Mouse (Mus musculus): ENCODE results near the gene Tssk2.

Gene Tssk2

DNA sequence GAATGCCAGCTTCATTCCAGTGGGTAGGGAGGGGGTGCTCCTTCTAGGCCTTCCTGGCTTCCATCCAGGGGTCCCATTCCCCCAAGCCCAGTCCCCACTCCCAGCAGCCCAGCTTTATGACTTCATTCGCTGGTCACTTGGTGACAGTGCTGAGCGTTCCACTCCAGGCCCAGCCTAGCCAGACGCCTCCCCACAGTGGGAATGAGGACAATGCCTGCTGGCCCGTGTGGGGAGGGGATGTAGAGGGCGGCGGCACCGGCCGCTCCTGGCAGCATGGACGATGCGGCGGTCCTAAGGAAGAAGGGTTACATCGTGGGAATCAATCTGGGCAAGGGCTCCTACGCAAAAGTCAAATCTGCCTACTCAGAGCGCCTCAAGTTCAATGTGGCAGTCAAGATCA lies at the start of gene Tssk2, which contains the start of gene Dgcr2:
Gene Tssk2 (plus strand): TSS at position 176 of the 400 bp plus-strand sequence.
Gene Dgcr2 (minus strand): TSS at position 101 of the 400 bp plus-strand sequence.
- Histone ChIP-seq H3K36me3 (ENCODE audit: control insufficient read depth, insufficient read depth, low read length, poor library complexity, severe bottlenecking) (peaks cover 4% of the 10 kb centered on the region), H3K27me3 (ENCODE audit: control insufficient read depth, insufficient read depth, low read length, poor library complexity, severe bottlenecking) (no peaks in the 10 kb centered on the region)
- no peak for DNase-seq (ENCODE audit: low read depth, low spot score)

- Histone ChIP-seq H3K36me3 (ENCODE audit: control insufficient read depth, insufficient read depth, low read length, poor library complexity, severe bottlenecking) (peaks cover 10% of the 10 kb centered on the region; the same call in 1 of the 2 replicates), H3K27me3 (ENCODE audit: control insufficient read depth, insufficient read depth, low read length, poor library complexity, severe bottlenecking) (no peaks in the 10 kb centered on the region)
- DNase-seq (ENCODE audit: low read depth, low spot score): peak; percentile 69
Observed at GRCm38 (mm10) chr16:17848928-17849327, 49.5 kb upstream of the Tssk2 start.

GRCm38 (mm10) chr16:17849486-17849885 lies 49.0 kb upstream of the Tssk2 start:
- no peaks in the 10 kb centered on the region for H3K27me3 ChIP-seq (ENCODE audit: control insufficient read depth, insufficient read depth, low read length, poor library complexity, severe bottlenecking)
- DNase-seq (ENCODE audit: low read depth, low spot score): no peak

GRCm38 (mm10) chr16:17851331-17851730 lies 47.1 kb upstream of the Tssk2 start:
- peaks cover 2% of the 10 kb centered on the region; the same call in 1 of the 2 replicates for H3K36me3 ChIP-seq (ENCODE audit: control insufficient read depth, insufficient read depth, low read length, poor library complexity, severe bottlenecking)
- no peaks in the 10 kb centered on the region for H3K27me3 ChIP-seq (ENCODE audit: control insufficient read depth, insufficient read depth, low read length, poor library complexity, severe bottlenecking)
- no peak for DNase-seq (ENCODE audit: low read depth, low spot score)

More at GRCm38 (mm10) chr16:17849486-17849885, 49.0 kb upstream of the Tssk2 start:
- H3K36me3 ChIP-seq (ENCODE audit: control insufficient read depth, insufficient read depth, low read length, poor library complexity, severe bottlenecking): peaks cover 4% of the 10 kb centered on the region; the same call in 1 of the 2 replicates

- peaks cover 5% of the 10 kb centered on the region; the same call in 1 of the 2 replicates for H3K36me3 ChIP-seq (ENCODE audit: control insufficient read depth, insufficient read depth, low read length, poor library complexity, severe bottlenecking)
Observed at GRCm38 (mm10) chr16:17851860-17852259, 46.6 kb upstream of the Tssk2 start.

DNA sequence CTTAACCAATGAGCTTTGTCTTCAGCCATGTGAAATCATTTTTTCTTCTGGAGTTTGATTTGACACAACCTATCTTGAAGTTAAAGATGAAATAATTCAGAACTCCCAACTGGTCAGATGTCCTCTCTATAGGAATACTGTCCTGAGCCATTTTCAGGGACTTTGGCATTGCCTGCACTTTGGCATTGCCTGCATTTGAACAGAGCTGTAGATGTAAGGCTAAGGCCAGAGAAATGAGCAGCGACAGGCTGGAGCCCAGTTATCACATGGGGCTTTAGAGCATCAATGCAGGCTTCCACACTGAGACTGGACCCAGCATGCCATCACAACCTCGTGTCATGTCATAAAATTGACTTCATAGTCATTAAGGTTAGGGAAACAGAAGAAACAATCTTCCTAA lies 45.2 kb upstream of the Tssk2 start:
- Histone ChIP-seq H3K27me3 (ENCODE audit: control insufficient read depth, insufficient read depth, low read length, poor library complexity, severe bottlenecking) (no peaks in the 10 kb centered on the region), H3K36me3 (ENCODE audit: control insufficient read depth, insufficient read depth, low read length, poor library complexity, severe bottlenecking) (peaks cover 5% of the 10 kb centered on the region; the same call in 1 of the 2 replicates)
- DNase-seq (ENCODE audit: low read depth, low spot score): no peak

More at GRCm38 (mm10) chr16:17851860-17852259, 46.6 kb upstream of the Tssk2 start:
- H3K27me3 ChIP-seq (ENCODE audit: control insufficient read depth, insufficient read depth, low read length, poor library complexity, severe bottlenecking): no peaks in the 10 kb centered on the region
- DNase-seq (ENCODE audit: low read depth, low spot score): no peak

- DNase-seq (ENCODE audit: low read depth, low spot score): no peak
- H3K27me3 ChIP-seq (ENCODE audit: control insufficient read depth, insufficient read depth, low read length, poor library complexity, severe bottlenecking): no peaks in the 10 kb centered on the region
- H3K36me3 ChIP-seq (ENCODE audit: control insufficient read depth, insufficient read depth, low read length, poor library complexity, severe bottlenecking): peaks cover 3% of the 10 kb centered on the region; the same call in 1 of the 2 replicates
Observed at GRCm38 (mm10) chr16:17857157-17857556, 41.3 kb upstream of the Tssk2 start.

GRCm38 (mm10) chr16:17858592-17858991 lies 39.8 kb upstream of the Tssk2 start:
- H3K36me3 ChIP-seq (ENCODE audit: control insufficient read depth, insufficient read depth, low read length, poor library complexity, severe bottlenecking): peaks cover 3% of the 10 kb centered on the region; the same call in 1 of the 2 replicates
- H3K27me3 ChIP-seq (ENCODE audit: control insufficient read depth, insufficient read depth, low read length, poor library complexity, severe bottlenecking): no peaks in the 10 kb centered on the region
- DNase-seq (ENCODE audit: low read depth, low spot score): peak; percentile 44

GRCm38 (mm10) chr16:17865293-17865692 lies 33.1 kb upstream of the Tssk2 start:
- H3K27me3 ChIP-seq (ENCODE audit: control insufficient read depth, insufficient read depth, low read length, poor library complexity, severe bottlenecking): no peaks in the 10 kb centered on the region
- DNase-seq (ENCODE audit: low read depth, low spot score): no peak

DNA sequence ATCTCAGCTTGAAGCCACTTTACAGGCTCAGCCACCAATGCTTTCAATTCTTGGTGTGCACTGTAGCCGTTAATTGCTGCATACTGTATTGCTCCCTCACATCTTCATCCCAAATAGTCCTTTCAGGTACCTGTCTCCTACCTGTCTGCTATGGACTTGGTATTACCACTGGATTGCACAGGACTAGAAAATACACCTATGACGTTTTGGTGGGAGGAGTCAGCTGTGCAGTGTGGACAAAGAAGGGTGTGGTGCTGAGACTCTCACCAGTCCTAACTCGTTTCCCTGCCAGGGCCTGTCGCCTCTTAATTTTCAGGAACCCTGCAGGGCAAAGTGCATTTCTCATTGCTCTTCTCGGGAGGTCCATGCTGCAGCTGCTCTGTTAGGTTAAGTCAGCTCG lies 32.7 kb upstream of the Tssk2 start:
- Histone ChIP-seq H3K36me3 (ENCODE audit: control insufficient read depth, insufficient read depth, low read length, poor library complexity, severe bottlenecking) (no peaks in the 10 kb centered on the region), H3K27me3 (ENCODE audit: control insufficient read depth, insufficient read depth, low read length, poor library complexity, severe bottlenecking) (no peaks in the 10 kb centered on the region)
- no peak for DNase-seq (ENCODE audit: low read depth, low spot score)

More at GRCm38 (mm10) chr16:17865293-17865692, 33.1 kb upstream of the Tssk2 start:
- H3K36me3 ChIP-seq (ENCODE audit: control insufficient read depth, insufficient read depth, low read length, poor library complexity, severe bottlenecking): no peaks in the 10 kb centered on the region

DNA sequence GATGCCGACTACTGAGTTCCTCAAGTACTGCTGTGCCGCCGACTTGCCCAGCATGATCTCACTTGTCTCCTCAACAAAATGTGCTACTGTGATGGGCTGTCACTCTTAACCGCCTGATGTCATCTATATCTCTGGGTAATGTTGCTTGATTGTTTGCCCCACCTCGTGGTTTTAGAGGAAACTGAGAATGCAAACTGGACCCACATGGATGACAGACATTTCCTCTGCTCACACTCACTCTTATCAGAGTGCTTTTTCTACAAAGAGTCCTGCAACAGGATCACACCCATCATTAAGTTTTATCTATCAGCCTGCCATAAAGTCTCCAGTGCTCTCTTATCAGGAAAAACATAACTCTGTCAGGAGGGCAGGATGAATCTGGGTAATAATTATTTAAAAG lies 27.2 kb upstream of the Tssk2 start:
- DNase-seq (ENCODE audit: low read depth, low spot score): no peak
- H3K36me3 ChIP-seq (ENCODE audit: control insufficient read depth, insufficient read depth, low read length, poor library complexity, severe bottlenecking): no peaks in the 10 kb centered on the region
- H3K27me3 ChIP-seq (ENCODE audit: control insufficient read depth, insufficient read depth, low read length, poor library complexity, severe bottlenecking): no peaks in the 10 kb centered on the region

DNA sequence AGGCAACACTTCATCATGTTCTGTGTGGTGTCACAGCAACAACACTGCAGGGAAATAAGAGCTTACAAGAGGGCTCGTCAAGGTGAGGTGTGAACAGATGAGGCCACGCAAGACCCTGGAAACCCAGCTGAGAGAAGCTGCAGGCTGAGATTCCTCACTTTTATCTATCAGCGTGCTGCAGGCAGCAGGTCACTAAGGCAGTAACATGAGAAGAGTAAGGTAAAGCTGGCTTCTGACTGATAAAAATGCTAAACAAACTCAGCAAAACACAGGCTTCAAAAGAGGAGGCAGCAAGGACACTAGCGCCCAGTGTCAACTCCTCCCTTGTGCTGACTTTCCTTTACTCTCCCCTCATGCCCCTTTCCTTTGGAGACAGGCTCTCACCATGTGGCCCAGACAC lies 25.4 kb upstream of the Tssk2 start:
- no peak for DNase-seq (ENCODE audit: low read depth, low spot score)
- Histone ChIP-seq H3K36me3 (ENCODE audit: control insufficient read depth, insufficient read depth, low read length, poor library complexity, severe bottlenecking) (no peaks in the 10 kb centered on the region; the same call in 1 of the 2 replicates), H3K27me3 (ENCODE audit: control insufficient read depth, insufficient read depth, low read length, poor library complexity, severe bottlenecking) (no peaks in the 10 kb centered on the region)

GRCm38 (mm10) chr16:17875174-17875573 lies 23.3 kb upstream of the Tssk2 start:
- Histone ChIP-seq H3K27me3 (ENCODE audit: control insufficient read depth, insufficient read depth, low read length, poor library complexity, severe bottlenecking) (no peaks in the 10 kb centered on the region), H3K36me3 (ENCODE audit: control insufficient read depth, insufficient read depth, low read length, poor library complexity, severe bottlenecking) (no peaks in the 10 kb centered on the region; the same call in 1 of the 2 replicates)
- no peak for DNase-seq (ENCODE audit: low read depth, low spot score)

DNA sequence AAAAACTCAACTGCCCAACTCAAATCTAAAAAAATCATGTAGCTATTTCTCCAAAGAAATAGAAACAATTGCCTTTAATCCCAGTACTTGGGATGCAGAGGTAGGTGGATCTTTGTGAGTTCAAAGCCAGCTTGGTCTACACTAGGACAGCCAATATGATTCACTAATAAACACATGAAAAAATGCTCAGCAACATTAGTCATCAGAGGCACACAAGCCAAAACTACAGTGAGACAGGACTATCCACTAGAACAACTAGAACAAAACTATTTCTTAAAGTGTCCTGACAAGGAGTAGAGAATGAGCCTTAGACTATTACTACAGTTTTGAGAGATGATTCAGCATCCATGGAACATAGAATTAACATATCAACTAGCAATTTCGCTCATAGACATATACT lies 22.3 kb upstream of the Tssk2 start:
- DNase-seq (ENCODE audit: low read depth, low spot score): no peak
- Histone ChIP-seq H3K36me3 (ENCODE audit: control insufficient read depth, insufficient read depth, low read length, poor library complexity, severe bottlenecking) (no peaks in the 10 kb centered on the region; the same call in 1 of the 2 replicates), H3K27me3 (ENCODE audit: control insufficient read depth, insufficient read depth, low read length, poor library complexity, severe bottlenecking) (no peaks in the 10 kb centered on the region)

DNA sequence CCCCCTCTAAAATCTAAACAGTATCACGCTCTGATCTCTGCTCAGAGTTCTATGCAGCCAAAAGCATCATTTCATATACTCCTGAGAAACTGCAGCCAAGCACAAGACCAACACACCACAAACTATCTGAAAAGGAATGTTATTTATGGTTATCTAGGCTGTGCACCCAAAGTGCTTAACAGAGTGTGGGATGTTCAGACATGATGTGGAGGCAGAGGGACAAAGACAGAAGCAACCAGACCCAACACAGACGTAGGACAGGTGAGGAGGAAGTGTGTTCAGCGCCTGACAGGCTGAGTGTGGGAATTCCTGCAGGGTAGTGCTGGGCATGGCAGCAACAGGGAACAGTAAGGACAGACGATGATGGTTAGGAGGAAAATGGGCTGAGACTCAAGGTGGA lies 18.9 kb upstream of the Tssk2 start:
- no peaks in the 10 kb centered on the region; the same call in 1 of the 2 replicates for H3K36me3 ChIP-seq (ENCODE audit: control insufficient read depth, insufficient read depth, low read length, poor library complexity, severe bottlenecking)
- no peaks in the 10 kb centered on the region for H3K27me3 ChIP-seq (ENCODE audit: control insufficient read depth, insufficient read depth, low read length, poor library complexity, severe bottlenecking)
- DNase-seq (ENCODE audit: low read depth, low spot score): no peak

- Histone ChIP-seq H3K27me3 (ENCODE audit: control insufficient read depth, insufficient read depth, low read length, poor library complexity, severe bottlenecking) (no peaks in the 10 kb centered on the region), H3K36me3 (ENCODE audit: control insufficient read depth, insufficient read depth, low read length, poor library complexity, severe bottlenecking) (peaks cover 5% of the 10 kb centered on the region; the same call in 1 of the 2 replicates)
- DNase-seq (ENCODE audit: low read depth, low spot score): no peak
Observed at GRCm38 (mm10) chr16:17882196-17882595, 16.2 kb upstream of the Tssk2 start.
